Mouse (Mus musculus): ENCODE measurements around the gene Card14. TPM values are rescaled to one million over a fixed set of nuclear protein-coding genes. Genes with fewer than 3 reads are reported as not detected.

Card14 gene
- polyA plus RNA-seq, 1 experiment from 2014 or later: 0.38 TPM

GRCm38 (mm10) chr11:119339179-119339578 lies 31.6 kb downstream of the Card14 start:
- Histone ChIP-seq H3K9ac (replicated peaks; ENCODE audit: low read depth, low read length) (no peak overlapping the region), H3K4me1 (ENCODE audit: control insufficient read depth, insufficient read depth, low read length) (no peaks in the 10 kb centered on the region), H3K27ac (ENCODE audit: low read length) (no peak overlapping the region), H3K4me2 (replicated peaks; ENCODE audit: low read depth, low read length) (no peak overlapping the region), H3K4me3 (ENCODE audit: low read depth, low read length) (no peak overlapping the region), H3K36me3 (ENCODE audit: control insufficient read depth, insufficient read depth, low read length) (no peaks in the 10 kb centered on the region), H3K9me3 (ENCODE audit: control insufficient read depth, low read depth, low read length) (no peaks in the 10 kb centered on the region), H3K27me3 (ENCODE audit: control insufficient read depth, insufficient read depth, low read length) (no peaks in the 10 kb centered on the region)
- no peak for ATAC-seq (ENCODE audit: insufficient number of reproducible peaks, insufficient read depth, low FRiP score, low read depth)
- 51% methylated on average over 5 of the region's 5 CpGs for WGBS

GRCm38 (mm10) chr11:119339637-119340036 lies 32.1 kb downstream of the Card14 start:
- Histone ChIP-seq H3K4me1 (ENCODE audit: control insufficient read depth, insufficient read depth, low read length) (no peaks in the 10 kb centered on the region), H3K9me3 (ENCODE audit: control insufficient read depth, low read depth, low read length) (no peaks in the 10 kb centered on the region), H3K4me3 (ENCODE audit: low read depth, low read length) (no peak overlapping the region), H3K36me3 (ENCODE audit: control insufficient read depth, insufficient read depth, low read length) (no peaks in the 10 kb centered on the region), H3K27me3 (ENCODE audit: control insufficient read depth, insufficient read depth, low read length) (no peaks in the 10 kb centered on the region), H3K27ac (ENCODE audit: low read length) (no peak overlapping the region), H3K4me2 (replicated peaks; ENCODE audit: low read depth, low read length) (no peak overlapping the region), H3K9ac (replicated peaks; ENCODE audit: low read depth, low read length) (no peak overlapping the region)
- WGBS: 4% methylated on average over 5 of the region's 5 CpGs
- ATAC-seq (ENCODE audit: insufficient number of reproducible peaks, insufficient read depth, low FRiP score, low read depth): no peak

- Histone ChIP-seq H3K9ac (replicated peaks; ENCODE audit: low read depth, low read length) (no peak overlapping the region), H3K4me3 (ENCODE audit: low read depth, low read length) (no peak overlapping the region), H3K4me2 (replicated peaks; ENCODE audit: low read depth, low read length) (no peak overlapping the region), H3K4me1 (ENCODE audit: control insufficient read depth, insufficient read depth, low read length) (no peaks in the 10 kb centered on the region), H3K36me3 (ENCODE audit: control insufficient read depth, insufficient read depth, low read length) (no peaks in the 10 kb centered on the region; the same call in 1 of the 2 replicates), H3K9me3 (ENCODE audit: control insufficient read depth, low read depth, low read length) (no peaks in the 10 kb centered on the region), H3K27me3 (ENCODE audit: control insufficient read depth, insufficient read depth, low read length) (no peaks in the 10 kb centered on the region), H3K27ac (ENCODE audit: low read length) (no peak overlapping the region)
- ATAC-seq (ENCODE audit: insufficient number of reproducible peaks, insufficient read depth, low FRiP score, low read depth): no peak
- WGBS: 83% methylated on average over 8 of the region's 8 CpGs
Observed at GRCm38 (mm10) chr11:119344178-119344577, 36.6 kb downstream of the Card14 start.

GRCm38 (mm10) chr11:119344865-119345264 lies 37.3 kb downstream of the Card14 start:
- Histone ChIP-seq H3K27me3 (ENCODE audit: control insufficient read depth, insufficient read depth, low read length) (no peaks in the 10 kb centered on the region), H3K9me3 (ENCODE audit: control insufficient read depth, low read depth, low read length) (no peaks in the 10 kb centered on the region), H3K4me2 (replicated peaks; ENCODE audit: low read depth, low read length) (no peak overlapping the region), H3K9ac (replicated peaks; ENCODE audit: low read depth, low read length) (no peak overlapping the region), H3K4me1 (ENCODE audit: control insufficient read depth, insufficient read depth, low read length) (no peaks in the 10 kb centered on the region), H3K4me3 (ENCODE audit: low read depth, low read length) (no peak overlapping the region), H3K36me3 (ENCODE audit: control insufficient read depth, insufficient read depth, low read length) (no peaks in the 10 kb centered on the region; the same call in 1 of the 2 replicates), H3K27ac (ENCODE audit: low read length) (no peak overlapping the region)
- WGBS: 69% methylated on average over 6 of the region's 6 CpGs
- no peak for ATAC-seq (ENCODE audit: insufficient number of reproducible peaks, insufficient read depth, low FRiP score, low read depth)

GRCm38 (mm10) chr11:119347125-119347524 lies 39.6 kb downstream of the Card14 start:
- no peaks in the 10 kb centered on the region for H3K9me3 ChIP-seq (ENCODE audit: control insufficient read depth, low read depth, low read length)
- H3K36me3 ChIP-seq (ENCODE audit: control insufficient read depth, insufficient read depth, low read length): no peaks in the 10 kb centered on the region; the same call in 1 of the 2 replicates
- H3K4me1 ChIP-seq (ENCODE audit: control insufficient read depth, insufficient read depth, low read length): no peaks in the 10 kb centered on the region
- 77% methylated on average over 4 of the region's 4 CpGs for WGBS
- H3K9ac ChIP-seq (replicated peaks; ENCODE audit: low read depth, low read length): no peak overlapping the region
- no peak overlapping the region for H3K27ac ChIP-seq (ENCODE audit: low read length)
- no peaks in the 10 kb centered on the region for H3K27me3 ChIP-seq (ENCODE audit: control insufficient read depth, insufficient read depth, low read length)
- H3K4me3 ChIP-seq (ENCODE audit: low read depth, low read length): no peak overlapping the region
- no peak for ATAC-seq (ENCODE audit: insufficient number of reproducible peaks, insufficient read depth, low FRiP score, low read depth)
- H3K4me2 ChIP-seq (replicated peaks; ENCODE audit: low read depth, low read length): no peak overlapping the region

- Histone ChIP-seq H3K4me2 (replicated peaks; ENCODE audit: low read depth, low read length) (no peak overlapping the region), H3K36me3 (ENCODE audit: control insufficient read depth, insufficient read depth, low read length) (no peaks in the 10 kb centered on the region), H3K27ac (ENCODE audit: low read length) (no peak overlapping the region), H3K9me3 (ENCODE audit: control insufficient read depth, low read depth, low read length) (no peaks in the 10 kb centered on the region), H3K4me1 (ENCODE audit: control insufficient read depth, insufficient read depth, low read length) (peaks cover 10% of the 10 kb centered on the region), H3K9ac (replicated peaks; ENCODE audit: low read depth, low read length) (no peak overlapping the region), H3K27me3 (ENCODE audit: control insufficient read depth, insufficient read depth, low read length) (no peaks in the 10 kb centered on the region), H3K4me3 (ENCODE audit: low read depth, low read length) (no peak overlapping the region)
- WGBS: 70% methylated on average over 7 of the region's 7 CpGs
- no peak for ATAC-seq (ENCODE audit: insufficient number of reproducible peaks, insufficient read depth, low FRiP score, low read depth)
Observed at GRCm38 (mm10) chr11:119352113-119352512, 44.5 kb downstream of the Card14 start.

- 82% methylated on average over 4 of the region's 4 CpGs for WGBS
- no peak overlapping the region for H3K9ac ChIP-seq (replicated peaks; ENCODE audit: low read depth, low read length)
- no peak for ATAC-seq (ENCODE audit: insufficient number of reproducible peaks, insufficient read depth, low FRiP score, low read depth)
Observed at GRCm38 (mm10) chr11:119353946-119354345, 46.4 kb downstream of the Card14 start.

GRCm38 (mm10) chr11:119354798-119355442 lies 47.4 kb downstream of the Card14 start:
- H3K4me3 ChIP-seq (ENCODE audit: low read depth, low read length): peak overlapping the region; percentile 63
- peaks cover 10% of the 10 kb centered on the region for H3K4me1 ChIP-seq (ENCODE audit: control insufficient read depth, insufficient read depth, low read length)
- no peak; the same call in 1 of the 2 replicates for ATAC-seq (ENCODE audit: insufficient number of reproducible peaks, insufficient read depth, low FRiP score, low read depth)
- WGBS: 3% methylated on average over 23 of the region's 23 CpGs
- H3K27me3 ChIP-seq (ENCODE audit: control insufficient read depth, insufficient read depth, low read length): no peaks in the 10 kb centered on the region
- no peaks in the 10 kb centered on the region for H3K9me3 ChIP-seq (ENCODE audit: control insufficient read depth, low read depth, low read length)
- H3K27ac ChIP-seq (ENCODE audit: low read length): peak overlapping the region; percentile 44; the same call in 1 of the 2 replicates
- peak overlapping the region; percentile 79 for H3K4me2 ChIP-seq (replicated peaks; ENCODE audit: low read depth, low read length)
- H3K36me3 ChIP-seq (ENCODE audit: control insufficient read depth, insufficient read depth, low read length): no peaks in the 10 kb centered on the region
- peak overlapping the region; percentile 64 for H3K9ac ChIP-seq (replicated peaks; ENCODE audit: low read depth, low read length)

More at GRCm38 (mm10) chr11:119353946-119354345, 46.4 kb downstream of the Card14 start:
- Histone ChIP-seq H3K4me2 (replicated peaks; ENCODE audit: low read depth, low read length) (no peak overlapping the region), H3K27me3 (ENCODE audit: control insufficient read depth, insufficient read depth, low read length) (no peaks in the 10 kb centered on the region), H3K4me3 (ENCODE audit: low read depth, low read length) (no peak overlapping the region), H3K36me3 (ENCODE audit: control insufficient read depth, insufficient read depth, low read length) (no peaks in the 10 kb centered on the region), H3K4me1 (ENCODE audit: control insufficient read depth, insufficient read depth, low read length) (peaks cover 10% of the 10 kb centered on the region), H3K9me3 (ENCODE audit: control insufficient read depth, low read depth, low read length) (no peaks in the 10 kb centered on the region), H3K27ac (ENCODE audit: low read length) (no peak overlapping the region)

All from stomach, embryonic 14.5 days (tissue).